Mouse (Mus musculus) kidney, embryonic 15.5 days (tissue): ENCODE measurements at regions not wholly inside any gene's neighbourhood (a gene's known extent, or its start where the extent isn't known, plus 50 kb on each side); places are given as distances from the start of the nearest gene placed in this dataset.

Experiments used
- ATAC-seq: fragments of 200-750 bp; cut with Nextera tagmentation; replicated peaks from 2 replicates; pipeline ENCODE4 v1.8.0; 2017; ENCODE audit warnings: moderate TSS enrichment; ENCODE audit not compliant: low FRiP score
- H3K27ac ChIP-seq: fragments of 300-500 bp; sonication (generic); 2 replicates; pipeline ENCODE4 v1.5.1; 2015; ENCODE audit warnings: mild to moderate bottlenecking, inconsistent platforms
- H3K27me3 ChIP-seq: fragments of 300-500 bp; sonication (generic); 2 replicates; pipeline ENCODE4 v1.6.1; 2015; ENCODE audit warnings: inconsistent platforms
- H3K36me3 ChIP-seq: fragments of 300-500 bp; sonication (generic); 2 replicates; pipeline ENCODE4 v1.6.1; 2015; ENCODE audit warnings: inconsistent platforms
- H3K4me1 ChIP-seq: fragments of 300-500 bp; sonication (generic); 2 replicates; pipeline ENCODE4 v1.6.1; 2015; ENCODE audit warnings: inconsistent platforms
- H3K4me2 ChIP-seq: fragments of 300-500 bp; sonication (generic); 2 replicates; pipeline ENCODE4 v1.6.1; 2015; ENCODE audit warnings: moderate library complexity, mild to moderate bottlenecking, inconsistent platforms
- H3K4me3 ChIP-seq: fragments of 300-500 bp; sonication (generic); replicated peaks from 2 replicates; pipeline ENCODE4 v1.5.1; 2015; ENCODE audit warnings: mild to moderate bottlenecking, inconsistent platforms
- H3K9ac ChIP-seq: fragments of 300-500 bp; sonication (generic); 2 replicates; pipeline ENCODE4 v1.6.1; 2015; ENCODE audit warnings: mild to moderate bottlenecking, inconsistent platforms
- H3K9me3 ChIP-seq: fragments of 300-500 bp; sonication (generic); replicated peaks from 2 replicates; pipeline ENCODE4 v1.6.1; 2016; ENCODE audit warnings: inconsistent platforms
- WGBS: fragments of 180-500 bp; shearing (Covaris S2); methylation state at CpG from one replicate; pipeline ENCODE4 v1.1.7; 2015; ENCODE audit warnings: mixed read lengths; 5-methylcytosine and 5-hydroxymethylcytosine counted together

DNA sequence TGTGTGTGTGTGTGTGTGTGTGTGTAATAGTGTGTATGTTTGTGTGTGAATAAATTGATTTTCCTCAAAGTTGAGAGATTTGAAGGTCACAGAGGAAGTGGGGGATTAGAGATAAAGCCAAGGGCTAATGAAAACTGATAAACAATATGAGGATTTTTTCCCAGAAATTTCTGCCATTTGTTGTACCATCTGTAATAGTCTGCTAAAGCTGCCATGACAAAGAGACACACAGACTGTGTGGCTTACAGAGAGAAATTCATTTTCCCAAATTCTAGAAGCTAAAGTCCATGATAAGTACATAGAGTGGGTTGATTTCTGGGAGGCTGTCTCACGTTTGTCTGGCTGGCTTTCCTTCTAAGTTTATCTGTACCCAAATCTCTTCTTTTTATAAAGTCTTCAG is 259.6 kb downstream of the Ndufa4 start:
- H3K4me3 ChIP-seq = no peak overlapping the region
- 51% methylated on average over 1 of the region's 1 CpGs for WGBS

DNA sequence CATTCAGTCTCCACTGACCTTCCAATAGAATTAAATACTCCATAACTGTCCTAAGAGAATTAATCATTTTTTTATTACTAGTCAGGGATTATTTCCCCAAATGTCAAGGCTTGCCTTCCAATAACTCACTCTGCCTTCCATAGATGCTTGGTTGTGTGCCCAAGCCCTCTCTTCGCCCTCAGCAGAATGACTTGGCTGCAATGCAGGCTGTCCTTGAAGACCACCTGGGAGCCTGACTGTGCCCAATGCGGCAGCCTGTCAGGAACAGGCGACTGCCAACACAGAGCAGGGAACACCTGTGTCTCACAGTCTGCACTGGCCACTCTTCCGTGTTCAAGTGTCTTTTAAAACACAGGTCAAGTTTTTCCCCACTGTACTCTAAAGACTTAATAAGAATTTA is 294.0 kb downstream of the Ndufa4 start:
- Histone ChIP-seq H3K36me3 (no peaks in the 10 kb centered on the region), H3K4me2 (no peak overlapping the region), H3K27me3 (no peaks in the 10 kb centered on the region), H3K4me3 (no peak overlapping the region), H3K4me1 (no peaks in the 10 kb centered on the region), H3K9ac (no peak overlapping the region), H3K27ac (no peak overlapping the region), H3K9me3 (no peaks in the 10 kb centered on the region)
- ATAC-seq = no peak
- 65% methylated on average over 4 of the region's 4 CpGs for WGBS

More for the DNA sequence above, 259.6 kb downstream of the Ndufa4 start:
- no peak overlapping the region for H3K4me2 ChIP-seq
- no peak for ATAC-seq
- H3K27ac ChIP-seq = no peak overlapping the region
- H3K27me3 ChIP-seq = no peaks in the 10 kb centered on the region
- no peak overlapping the region for H3K9ac ChIP-seq
- H3K4me1 ChIP-seq = no peaks in the 10 kb centered on the region
- H3K9me3 ChIP-seq = no peaks in the 10 kb centered on the region
- H3K36me3 ChIP-seq = no peaks in the 10 kb centered on the region

DNA sequence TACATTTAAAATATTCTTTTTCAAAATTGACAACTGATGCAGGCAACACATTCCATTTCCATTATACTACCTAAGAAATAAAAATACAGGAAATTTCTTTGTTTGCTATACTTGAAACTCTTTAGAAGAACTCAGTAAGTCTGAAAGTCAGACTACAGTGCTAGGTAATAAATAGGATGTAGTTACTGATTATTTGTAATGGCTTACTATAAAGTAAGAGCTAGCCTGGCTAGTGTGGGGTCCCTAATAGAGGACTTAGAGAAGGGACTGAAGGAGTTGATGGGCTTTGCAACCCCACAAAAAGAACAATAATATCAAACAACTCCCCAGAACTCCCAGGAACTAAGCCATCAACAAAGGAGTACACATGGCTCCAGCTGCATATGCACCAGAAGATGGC is 299.1 kb downstream of the Ndufa4 start:
- no peaks in the 10 kb centered on the region for H3K9me3 ChIP-seq
- no peaks in the 10 kb centered on the region for H3K27me3 ChIP-seq
- no peak overlapping the region for H3K9ac ChIP-seq
- no peaks in the 10 kb centered on the region for H3K36me3 ChIP-seq
- H3K4me3 ChIP-seq = no peak overlapping the region
- ATAC-seq = peak; percentile 76
- no peak overlapping the region for H3K27ac ChIP-seq
- no peaks in the 10 kb centered on the region for H3K4me1 ChIP-seq
- no peak overlapping the region for H3K4me2 ChIP-seq

DNA sequence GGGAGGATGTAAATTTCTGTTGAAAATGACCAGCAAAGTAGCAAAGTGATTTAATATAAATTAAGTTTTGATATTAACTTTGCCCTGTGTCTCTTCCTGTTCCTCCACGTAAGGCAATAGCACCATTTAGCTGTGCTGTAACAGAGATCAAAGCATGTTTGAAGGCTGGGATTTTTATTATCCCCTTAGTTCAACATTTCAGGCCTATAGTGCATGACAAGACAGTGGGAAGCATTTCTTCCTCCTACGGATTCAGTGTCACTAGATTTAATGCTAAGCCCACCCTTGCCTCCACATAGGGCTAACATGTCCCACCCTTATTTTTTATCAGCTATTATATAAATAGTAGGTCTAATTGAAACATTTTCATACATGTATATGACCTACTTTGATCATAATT is 299.6 kb downstream of the Ndufa4 start:
- Histone ChIP-seq H3K27me3 (no peaks in the 10 kb centered on the region), H3K9ac (no peak overlapping the region), H3K36me3 (no peaks in the 10 kb centered on the region), H3K4me3 (no peak overlapping the region), H3K4me1 (no peaks in the 10 kb centered on the region), H3K9me3 (no peaks in the 10 kb centered on the region), H3K27ac (no peak overlapping the region), H3K4me2 (no peak overlapping the region)
- WGBS = 25% methylated on average over 2 of the region's 2 CpGs
- ATAC-seq = peak; percentile 85

DNA sequence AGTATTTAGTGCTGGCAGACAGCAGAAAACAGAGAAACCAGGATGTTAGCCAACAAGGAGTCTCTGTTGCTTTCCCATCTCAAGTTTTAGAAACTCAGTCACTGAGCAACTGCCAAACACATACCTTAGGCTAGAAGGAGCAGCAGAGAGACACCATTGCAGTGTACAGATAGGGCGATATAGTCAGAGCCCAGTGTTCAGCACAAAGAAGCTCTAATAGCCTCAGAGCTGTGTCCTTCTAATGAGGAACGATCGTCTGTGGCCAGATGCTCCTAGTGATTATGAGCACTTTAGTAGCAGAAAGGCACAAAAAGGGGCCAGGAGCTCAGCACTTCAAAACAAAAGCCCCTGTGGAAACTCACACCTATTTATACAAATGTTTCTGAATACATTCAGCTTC is 301.2 kb downstream of the Ndufa4 start:
- Histone ChIP-seq H3K4me2 (no peak overlapping the region), H3K36me3 (no peaks in the 10 kb centered on the region), H3K4me3 (no peak overlapping the region), H3K27ac (no peak overlapping the region), H3K9me3 (no peaks in the 10 kb centered on the region), H3K27me3 (no peaks in the 10 kb centered on the region), H3K4me1 (no peaks in the 10 kb centered on the region), H3K9ac (no peak overlapping the region)
- ATAC-seq = no peak
- WGBS = 51% methylated on average over 3 of the region's 3 CpGs

DNA sequence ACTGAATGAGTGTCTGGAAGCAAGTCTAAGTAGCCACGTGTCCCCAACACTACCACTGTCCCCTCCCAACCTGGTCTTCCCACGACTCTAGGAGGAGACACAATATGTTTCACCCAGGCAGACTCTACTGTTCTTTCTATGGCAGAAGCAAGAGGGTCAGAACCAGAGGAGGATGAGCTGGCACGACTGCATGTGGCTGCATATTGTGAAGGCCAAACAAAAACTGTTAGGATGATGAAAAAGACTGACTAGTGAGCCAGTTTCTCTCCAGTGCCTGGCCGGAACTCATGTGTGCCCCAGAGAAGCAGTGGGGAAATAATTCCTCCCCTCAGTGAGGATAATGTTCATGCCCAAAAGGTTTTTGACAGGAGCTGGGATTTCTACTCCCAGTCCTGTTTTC is 301.8 kb downstream of the Ndufa4 start:
- WGBS = 72% methylated on average over 4 of the region's 4 CpGs

DNA sequence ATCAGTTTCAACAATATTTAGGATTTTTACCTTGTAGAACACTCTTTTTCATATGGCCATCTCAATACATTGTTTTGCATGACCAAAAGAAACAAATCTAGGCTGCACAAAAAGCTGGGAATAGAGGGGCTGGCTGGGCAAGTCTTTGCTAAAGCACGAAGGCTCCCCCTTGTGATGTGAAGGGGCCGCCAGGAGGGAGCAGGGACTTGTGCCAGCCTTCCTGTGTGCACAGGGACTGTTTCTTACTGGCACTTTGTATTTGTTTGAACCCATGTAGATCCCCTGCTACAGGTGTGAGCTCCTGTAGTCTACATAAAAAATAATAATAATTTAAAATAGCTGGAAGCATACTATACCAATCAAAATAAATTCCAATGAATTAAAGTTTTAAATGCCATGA is 312.4 kb downstream of the Ndufa4 start:
- H3K4me2 ChIP-seq = no peak overlapping the region
- no peak overlapping the region for H3K9ac ChIP-seq
- peaks cover 9% of the 10 kb centered on the region; the same call in 1 of the 2 replicates for H3K4me1 ChIP-seq
- no peaks in the 10 kb centered on the region for H3K27me3 ChIP-seq
- H3K36me3 ChIP-seq = no peaks in the 10 kb centered on the region
- H3K27ac ChIP-seq = no peak overlapping the region
- H3K9me3 ChIP-seq = no peaks in the 10 kb centered on the region
- ATAC-seq = no peak
- no peak overlapping the region for H3K4me3 ChIP-seq
- 39% methylated on average over 2 of the region's 2 CpGs for WGBS

More for the DNA sequence above, 301.8 kb downstream of the Ndufa4 start:
- Histone ChIP-seq H3K27ac (no peak overlapping the region), H3K4me1 (no peaks in the 10 kb centered on the region), H3K27me3 (no peaks in the 10 kb centered on the region), H3K36me3 (no peaks in the 10 kb centered on the region), H3K9me3 (no peaks in the 10 kb centered on the region), H3K9ac (no peak overlapping the region), H3K4me3 (no peak overlapping the region), H3K4me2 (no peak overlapping the region)
- no peak for ATAC-seq

DNA sequence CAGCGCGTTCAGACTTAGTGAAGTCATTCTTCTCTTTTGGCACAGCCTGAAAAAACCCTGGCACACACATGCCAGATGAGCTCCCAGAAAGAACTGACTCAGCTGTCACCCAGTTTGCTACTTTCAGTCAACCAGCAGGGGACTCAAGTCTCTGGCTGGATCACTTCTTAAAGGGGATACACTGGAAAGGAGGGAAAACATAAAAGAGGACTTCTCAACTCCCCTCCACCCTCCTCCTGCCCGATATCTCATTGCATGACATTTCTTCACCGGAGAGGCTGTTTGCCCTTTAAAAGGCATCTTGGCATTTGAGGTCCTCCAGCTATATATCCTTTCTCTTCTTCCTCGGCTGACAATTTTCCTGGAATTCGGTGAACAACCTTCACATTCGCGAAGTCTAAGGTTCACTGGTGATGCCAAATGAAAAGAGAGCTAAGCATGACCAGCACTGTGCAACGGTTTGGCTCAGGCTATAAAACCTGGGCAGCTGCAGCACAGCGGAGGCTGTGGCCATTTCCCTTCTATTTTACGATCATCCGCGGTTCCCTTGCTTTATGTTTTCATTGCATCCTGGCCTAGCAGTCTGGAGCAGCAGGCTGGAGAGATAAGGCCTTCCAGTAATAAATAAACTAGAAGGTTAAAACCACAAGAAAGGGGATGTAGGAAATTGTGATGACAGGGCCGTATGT is 313.6 kb downstream of the Ndufa4 start:
- H3K4me2 ChIP-seq = peak overlapping the region; percentile 52
- no peak overlapping the region for H3K9ac ChIP-seq
- no peaks in the 10 kb centered on the region for H3K27me3 ChIP-seq
- H3K36me3 ChIP-seq = no peaks in the 10 kb centered on the region
- peak overlapping the region; percentile 84 for H3K27ac ChIP-seq
- 23% methylated on average over 14 of the region's 14 CpGs for WGBS
- H3K4me1 ChIP-seq = peaks cover 9% of the 10 kb centered on the region; the same call in 1 of the 2 replicates
- peak; percentile 96 for ATAC-seq
- peak overlapping the region; percentile 17; the same call in 1 of the 2 replicates for H3K4me3 ChIP-seq
- H3K9me3 ChIP-seq = no peaks in the 10 kb centered on the region

DNA sequence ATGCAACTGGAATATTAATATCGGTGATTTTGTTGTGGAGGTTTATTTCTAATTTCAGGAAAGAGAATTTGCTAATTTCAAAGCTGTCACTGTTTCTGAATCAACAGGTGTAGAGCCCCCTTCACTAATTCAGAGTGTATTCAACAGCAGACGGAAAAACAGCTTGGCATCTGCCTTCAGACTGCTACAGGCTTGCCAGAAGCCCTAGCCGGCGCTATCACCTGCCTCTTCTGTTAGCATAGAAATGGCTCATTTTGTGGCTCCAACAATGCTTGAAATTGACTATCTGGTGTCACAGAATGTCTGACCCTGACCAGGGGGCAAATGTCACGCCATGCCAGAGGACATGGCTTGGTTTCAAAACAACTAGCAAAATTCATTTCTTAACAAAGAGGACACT is 331.2 kb downstream of the Ndufa4 start:
- no peaks in the 10 kb centered on the region for H3K36me3 ChIP-seq
- H3K27ac ChIP-seq = no peak overlapping the region
- no peaks in the 10 kb centered on the region for H3K4me1 ChIP-seq
- H3K9ac ChIP-seq = no peak overlapping the region
- WGBS = 83% methylated on average over 5 of the region's 5 CpGs
- no peak overlapping the region for H3K4me2 ChIP-seq
- no peak for ATAC-seq
- no peak overlapping the region for H3K4me3 ChIP-seq
- H3K9me3 ChIP-seq = no peaks in the 10 kb centered on the region
- H3K27me3 ChIP-seq = no peaks in the 10 kb centered on the region

DNA sequence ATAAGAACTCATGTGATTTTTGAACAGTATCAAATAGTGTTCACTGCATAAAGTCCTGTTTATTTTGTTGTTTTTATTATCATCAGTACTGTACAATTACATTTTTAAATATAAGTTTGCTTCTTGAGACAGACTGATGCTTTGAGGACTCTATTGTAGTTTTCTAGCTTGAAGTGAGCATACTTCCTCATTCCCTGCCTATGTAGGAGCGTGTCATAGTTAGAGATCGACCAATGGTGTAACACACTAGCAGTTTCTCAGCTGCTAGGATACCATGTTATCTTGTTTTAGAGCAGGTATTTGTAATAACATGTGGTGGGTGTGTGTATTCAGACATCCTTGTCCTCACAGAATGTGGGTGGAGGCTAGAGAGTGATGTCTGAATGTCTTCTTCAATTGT is 342.1 kb downstream of the Ndufa4 start:
- H3K4me1 ChIP-seq = no peaks in the 10 kb centered on the region
- no peaks in the 10 kb centered on the region for H3K27me3 ChIP-seq
- no peak overlapping the region for H3K9ac ChIP-seq
- WGBS = 93% methylated on average over 2 of the region's 2 CpGs
- no peak overlapping the region for H3K27ac ChIP-seq
- no peak for ATAC-seq
- H3K4me3 ChIP-seq = no peak overlapping the region
- no peak overlapping the region for H3K4me2 ChIP-seq
- no peaks in the 10 kb centered on the region for H3K9me3 ChIP-seq
- H3K36me3 ChIP-seq = no peaks in the 10 kb centered on the region

DNA sequence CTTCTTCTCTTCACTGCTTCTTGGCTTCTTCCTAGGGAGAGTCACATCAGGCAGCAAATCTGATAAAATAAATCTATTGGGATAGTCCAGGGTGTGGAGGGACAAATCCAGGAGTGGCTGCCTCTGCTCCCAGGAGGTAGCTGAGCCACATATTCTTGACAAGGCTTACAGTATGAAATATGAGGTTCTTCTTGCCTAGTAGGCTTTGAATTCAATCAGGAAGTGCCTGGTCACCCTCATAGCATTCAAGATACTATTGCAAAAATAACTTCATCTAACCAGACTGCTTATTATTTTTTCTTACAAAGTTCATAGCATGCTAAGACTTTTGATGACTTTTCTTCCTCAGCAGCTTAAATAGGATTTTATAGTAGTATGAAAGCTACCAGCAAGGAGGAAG is 356.8 kb downstream of the Ndufa4 start:
- H3K9ac ChIP-seq = no peak overlapping the region
- H3K9me3 ChIP-seq = no peaks in the 10 kb centered on the region
- no peaks in the 10 kb centered on the region for H3K36me3 ChIP-seq
- no peak for ATAC-seq
- no peak overlapping the region for H3K4me3 ChIP-seq
- H3K4me1 ChIP-seq = no peaks in the 10 kb centered on the region
- no peaks in the 10 kb centered on the region for H3K27me3 ChIP-seq
- H3K4me2 ChIP-seq = no peak overlapping the region
- no peak overlapping the region for H3K27ac ChIP-seq

DNA sequence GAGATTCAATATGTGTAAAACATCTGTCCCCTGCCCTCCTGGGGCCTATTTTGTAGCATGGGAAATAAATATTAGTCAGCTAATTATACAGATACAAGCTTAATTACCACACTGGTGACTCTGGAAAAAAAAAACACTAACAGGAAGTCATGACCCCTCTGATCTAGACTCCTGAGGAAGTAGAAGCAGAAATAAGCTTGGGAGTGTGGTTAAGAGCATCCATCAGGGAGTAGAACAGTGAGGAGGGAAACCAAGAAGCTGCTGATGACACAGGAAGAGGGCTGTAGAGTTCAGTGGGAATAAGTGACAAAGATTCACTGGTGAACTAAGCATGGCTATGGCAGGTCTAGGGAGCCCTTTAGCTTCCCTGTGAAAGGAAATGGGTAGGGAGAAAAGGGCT is 360.0 kb downstream of the Ndufa4 start:
- H3K9ac ChIP-seq = no peak overlapping the region
- H3K27me3 ChIP-seq = no peaks in the 10 kb centered on the region
- H3K36me3 ChIP-seq = no peaks in the 10 kb centered on the region
- H3K9me3 ChIP-seq = no peaks in the 10 kb centered on the region
- no peak overlapping the region for H3K27ac ChIP-seq
- no peaks in the 10 kb centered on the region for H3K4me1 ChIP-seq
- ATAC-seq = no peak
- H3K4me2 ChIP-seq = no peak overlapping the region
- H3K4me3 ChIP-seq = no peak overlapping the region
